Mouse (Mus musculus): ENCODE data around the gene Lgals7.
A peak's percentile ranks its signal among the peaks of the same experiment; 100 is the strongest.

The Lgals7 gene

DNA sequence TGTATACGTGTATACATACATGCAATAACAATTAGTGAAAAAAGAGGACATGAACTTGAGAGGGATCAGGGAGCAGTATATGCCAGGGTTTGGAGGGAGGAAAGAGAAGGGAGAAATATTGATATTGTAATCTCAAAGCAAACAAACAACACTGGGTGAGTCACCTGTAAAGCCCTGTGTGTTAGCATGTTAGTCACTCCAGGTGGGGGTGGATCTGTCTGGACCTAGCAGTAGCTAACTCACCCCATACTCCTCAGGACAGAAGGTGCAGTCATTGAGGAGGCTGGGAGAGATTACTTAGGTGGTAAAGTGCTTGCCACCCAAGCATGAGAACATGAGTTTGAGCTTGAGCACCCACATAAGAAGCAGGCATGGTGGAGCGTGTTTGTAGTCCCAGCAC is 3.7 kb upstream of the Lgals7 start:
- no peak for TF ChIP-seq GATA4 (IDR thresholded peaks at IDR 0.05; ENCODE audit: insufficient replicate concordance, low read length)

DNA sequence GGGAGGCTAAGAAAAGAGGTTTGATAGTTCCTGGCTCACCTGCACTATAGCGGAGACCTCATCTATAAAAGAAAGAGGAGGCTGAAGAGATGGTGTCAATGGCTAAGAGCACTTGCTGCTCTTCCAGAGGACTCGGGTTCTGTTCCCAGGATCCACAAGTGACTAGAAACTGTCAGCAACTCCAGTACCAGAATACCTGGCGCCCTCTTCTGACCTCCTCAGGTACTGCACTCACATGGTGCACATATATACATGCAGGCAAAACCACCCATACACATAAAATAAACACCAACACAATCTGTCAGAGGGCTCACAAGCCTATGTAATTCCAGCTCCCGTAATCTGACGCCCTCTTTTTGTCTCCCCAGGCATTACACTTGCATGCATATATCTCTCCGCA is 2.8 kb upstream of the Lgals7 start:
- no peak for TF ChIP-seq GATA4 (IDR thresholded peaks at IDR 0.05; ENCODE audit: insufficient replicate concordance, low read length)

DNA sequence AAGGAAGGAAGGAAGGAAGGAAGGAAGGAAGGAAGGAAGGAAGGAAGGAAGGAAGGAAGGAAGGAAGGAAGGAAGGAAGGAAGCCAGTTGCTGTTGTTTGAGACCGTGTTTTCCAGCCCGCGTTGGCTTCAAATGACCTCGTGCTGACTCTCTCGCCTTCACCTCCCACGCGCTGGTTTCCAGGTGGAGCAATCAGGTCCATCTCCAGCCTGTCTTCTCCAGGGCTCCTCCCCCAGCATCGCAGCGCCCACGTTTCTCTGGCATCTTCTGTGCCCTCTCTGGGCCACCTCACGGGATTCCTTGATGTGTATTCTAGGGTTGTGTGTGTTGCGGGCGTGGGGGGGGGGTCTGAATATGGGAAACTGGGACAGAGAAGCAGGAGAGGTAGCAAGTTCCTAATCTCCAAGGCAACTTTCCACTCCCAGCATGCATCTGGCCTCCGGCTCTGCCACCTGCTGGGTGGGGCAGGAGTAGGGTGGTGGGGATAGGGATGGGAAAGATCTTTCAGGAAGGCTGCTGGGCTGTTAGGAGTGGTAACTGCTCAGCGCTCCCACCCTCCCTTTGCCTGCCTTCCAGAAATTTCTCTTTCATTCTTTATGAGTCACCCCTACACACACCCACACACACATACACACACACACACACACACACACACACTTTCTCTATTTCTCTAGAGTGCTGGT is 695 bp upstream of the Lgals7 start:
- no peak for TF ChIP-seq GATA4 (IDR thresholded peaks at IDR 0.05; ENCODE audit: insufficient replicate concordance, low read length)

GRCm38 (mm10) chr7:28864288-28864750 is 666 bp downstream of the Lgals7 start:
- TF ChIP-seq GATA4 (IDR thresholded peaks at IDR 0.05; ENCODE audit: insufficient replicate concordance, low read length) = no peak

- TF ChIP-seq GATA4 (IDR thresholded peaks at IDR 0.05; ENCODE audit: insufficient replicate concordance, low read length) = no peak
Measured at GRCm38 (mm10) chr7:28865481-28866300, 2.0 kb downstream of the Lgals7 start.

- TF ChIP-seq GATA4 (IDR thresholded peaks at IDR 0.05; ENCODE audit: insufficient replicate concordance, low read length) = no peak
Measured at GRCm38 (mm10) chr7:28866769-28867507, 3.3 kb downstream of the Lgals7 start.

GRCm38 (mm10) chr7:28867508-28868340 is 4.1 kb downstream of the Lgals7 start:
- TF ChIP-seq GATA4 (IDR thresholded peaks at IDR 0.05; ENCODE audit: insufficient replicate concordance, low read length) = peak; percentile 68; the same call in 1 of the 2 replicates

DNA sequence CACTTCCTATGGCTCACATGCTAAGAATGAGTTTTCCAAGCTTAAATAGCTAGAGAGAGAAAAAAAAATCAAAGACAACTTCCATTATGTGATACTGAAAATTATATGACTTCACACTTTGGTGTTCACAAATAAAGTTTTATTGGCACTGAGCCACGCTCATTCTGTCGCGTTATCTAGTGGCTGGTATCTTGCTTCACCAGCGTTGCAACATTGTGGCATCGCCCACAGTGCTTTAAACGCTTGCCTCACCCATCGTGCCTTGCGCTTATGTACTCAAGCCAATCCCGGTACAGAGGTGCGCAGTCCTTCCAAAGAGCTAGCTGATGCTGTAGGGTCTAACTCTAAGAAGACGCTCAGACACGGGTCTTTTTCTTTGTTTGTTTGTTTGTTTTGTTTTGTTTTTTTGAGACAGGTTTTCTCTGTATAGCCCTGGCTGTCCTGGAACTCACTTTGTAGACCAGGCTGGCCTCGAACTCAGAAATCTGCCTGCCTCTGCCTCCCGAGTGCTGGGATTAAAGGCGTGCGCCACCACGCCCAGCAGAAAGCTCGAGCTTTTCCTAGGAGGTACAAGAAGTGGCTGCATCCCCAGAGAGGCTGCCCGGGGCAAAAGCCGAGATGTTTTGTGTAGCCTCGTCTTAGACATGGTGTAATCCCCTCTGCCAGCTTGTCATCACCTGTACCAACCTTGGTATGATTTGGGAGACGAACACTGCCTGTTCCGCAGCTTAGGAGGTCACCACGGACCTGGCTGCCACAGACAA is 7.4 kb downstream of the Lgals7 start:
- TF ChIP-seq GATA4 (IDR thresholded peaks at IDR 0.05; ENCODE audit: insufficient replicate concordance, low read length) = no peak

GRCm38 (mm10) chr7:28874565-28874964 is 10.9 kb downstream of the Lgals7 start:
- TF ChIP-seq GATA4 (IDR thresholded peaks at IDR 0.05; ENCODE audit: insufficient replicate concordance, low read length) = no peak

DNA sequence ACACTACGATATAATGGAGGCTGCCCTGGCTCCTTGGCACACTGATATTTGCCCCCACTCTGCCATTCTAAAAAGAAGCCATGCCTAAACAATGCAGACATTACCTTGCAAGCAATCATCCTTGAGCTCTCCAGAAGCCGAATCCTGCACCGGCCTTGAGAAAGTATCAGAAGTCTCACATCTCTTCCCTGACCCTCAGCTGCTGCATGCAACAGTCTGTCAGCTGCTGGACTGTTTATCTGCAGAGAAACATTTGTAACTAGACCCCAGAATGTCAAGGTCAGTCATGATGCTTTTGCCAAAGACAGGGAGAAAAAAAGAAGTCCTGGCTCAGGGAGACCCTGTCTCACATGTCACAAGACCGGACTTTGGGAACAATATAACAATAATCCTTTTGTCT is 12.4 kb downstream of the Lgals7 start:
- TF ChIP-seq GATA4 (IDR thresholded peaks at IDR 0.05; ENCODE audit: insufficient replicate concordance, low read length) = no peak

DNA sequence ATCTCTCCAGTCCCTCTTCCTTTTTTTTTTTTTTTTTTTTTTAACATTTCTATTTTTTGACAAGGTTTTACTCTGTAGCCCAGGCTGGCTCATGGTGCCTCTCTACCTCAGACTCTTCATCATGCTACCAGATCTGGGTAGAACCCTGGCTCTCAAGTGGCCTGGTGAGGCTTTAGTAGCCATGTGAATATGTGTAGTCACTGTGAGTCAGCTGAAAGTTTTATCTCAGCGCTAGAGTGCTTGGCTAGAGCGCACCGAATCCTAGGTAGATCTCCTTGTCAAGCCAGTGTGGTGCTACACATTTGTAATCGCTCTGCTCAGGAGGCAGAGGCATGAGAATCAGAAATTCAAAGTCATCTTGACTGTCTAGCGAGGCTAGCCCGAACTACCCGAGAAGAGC is 13.5 kb downstream of the Lgals7 start:
- no peak for TF ChIP-seq GATA4 (IDR thresholded peaks at IDR 0.05; ENCODE audit: insufficient replicate concordance, low read length)

DNA sequence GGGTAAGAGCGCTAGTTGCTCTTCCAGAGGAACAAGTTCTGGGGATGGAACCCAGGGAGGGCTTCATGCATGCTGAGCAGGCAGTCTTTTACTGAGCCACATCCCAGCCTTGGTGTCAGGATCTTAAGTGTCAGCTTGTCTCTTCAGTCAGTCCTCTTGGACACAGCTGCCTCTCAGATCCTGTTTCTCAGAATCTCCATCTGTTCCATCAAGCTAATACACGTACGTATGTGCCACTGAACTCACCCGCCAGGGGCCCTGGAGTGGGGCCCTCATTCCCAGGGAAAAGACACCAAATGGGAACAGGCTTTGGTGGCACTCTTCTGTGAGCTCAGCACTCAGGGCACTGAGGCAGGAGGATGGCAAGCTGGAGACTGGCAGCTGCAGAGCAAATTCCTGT is 14.2 kb downstream of the Lgals7 start:
- no peak for TF ChIP-seq GATA4 (IDR thresholded peaks at IDR 0.05; ENCODE audit: insufficient replicate concordance, low read length)

- TF ChIP-seq GATA4 (IDR thresholded peaks at IDR 0.05; ENCODE audit: insufficient replicate concordance, low read length) = no peak
Measured at GRCm38 (mm10) chr7:28879606-28880005, 16.0 kb downstream of the Lgals7 start.

DNA sequence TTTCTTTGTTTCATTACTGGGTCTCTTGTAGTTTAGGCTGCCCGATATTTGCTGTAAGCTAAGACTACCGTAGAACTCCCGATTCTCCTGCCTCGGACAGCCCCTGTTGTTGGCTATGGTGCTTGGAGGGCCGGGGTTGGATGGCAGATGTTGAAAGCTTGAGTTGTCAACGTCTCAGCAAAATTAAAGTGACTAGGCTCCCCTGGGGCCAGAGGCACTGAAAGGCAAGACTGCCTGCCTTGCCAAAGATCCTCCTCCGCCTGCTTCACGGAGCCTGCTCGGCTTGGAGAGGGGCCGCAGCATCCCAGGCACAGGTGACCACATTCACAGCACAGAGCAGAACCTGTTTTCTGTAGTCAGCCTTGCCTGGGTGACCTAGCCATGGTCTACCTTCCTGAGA is 16.9 kb downstream of the Lgals7 start:
- no peak for TF ChIP-seq GATA4 (IDR thresholded peaks at IDR 0.05; ENCODE audit: insufficient replicate concordance, low read length)
